Mouse (Mus musculus) monocyte, adult 2 months (primary cell): ENCODE data around the gene Olfr799.

Experiments used
- DNase-seq, 2 experiments: peaks; one replicate each; pipeline ENCODE4 v3.0.0; 2022; ENCODE audit warnings: low spot score in 2 of 2, low read depth in 1 of 2

Olfr799 gene

GRCm38 (mm10) chr10:129637184-129637583, at the start of gene Olfr799:
Olfr799 (plus strand) TSS chr10:129637484.
- no peak for DNase-seq

- DNase-seq: no peak
Measured at GRCm38 (mm10) chr10:129612470-129612869, 24.8 kb upstream of the Olfr799 start, which contains the start of gene Olfr796. Olfr796 (minus strand) TSS chr10:129612570.

GRCm38 (mm10) chr10:129621724-129622123, 15.6 kb upstream of the Olfr799 start:
- DNase-seq: no peak

GRCm38 (mm10) chr10:129623251-129623650, 14.0 kb upstream of the Olfr799 start:
- no peak for DNase-seq

GRCm38 (mm10) chr10:129627834-129628233, 9.4 kb upstream of the Olfr799 start, which contains the start of gene Olfr798:
Olfr798 (minus strand) TSS chr10:129627934.
- no peak for DNase-seq

- no peak for DNase-seq
Measured at GRCm38 (mm10) chr10:129651763-129652162, 14.5 kb downstream of the Olfr799 start.

GRCm38 (mm10) chr10:129657394-129657793, 20.1 kb downstream of the Olfr799 start, which contains the start of gene Olfr800:
Olfr800 (plus strand) TSS chr10:129657694.
- DNase-seq: no peak

GRCm38 (mm10) chr10:129673765-129674164, 36.5 kb downstream of the Olfr799 start, which contains the start of gene Olfr801:
Olfr801 (minus strand) TSS chr10:129673865.
- DNase-seq: no peak

GRCm38 (mm10) chr10:129688069-129688468, 50.8 kb downstream of the Olfr799 start, which contains the start of gene Olfr802:
Olfr802 (minus strand) TSS chr10:129688169.
- DNase-seq: no peak

GRCm38 (mm10) chr10:129694186-129694585, 56.9 kb downstream of the Olfr799 start, which contains the start of gene Olfr803:
Olfr803 (minus strand) TSS chr10:129694286.
- DNase-seq: no peak
